In genomic region chr16:84776089-84776784, GRCm38 (mm10) we compare ENCODE assay signal across 12 mouse cellular contexts. TPM values are rescaled to one million over a fixed set of nuclear protein-coding genes. Genes with fewer than 3 reads are reported as not detected.
DNase-seq lines count a peak whose midpoint lies in the region; ATAC-seq and TF ChIP-seq lines count a peak whose summit lies in the region.
"Had no signal": no experiment of that assay in that cellular context is flagged by ENCODE, and none has a peak within 500 bp of the region (broad histone marks: within the 10 kb centered on the region; RNA-seq: fewer than 3 reads in every experiment).

No protein-coding gene starts in this region.

- peak overlapping the region; percentile 90 for H3K27ac ChIP-seq in heart, adult 2 months
- H3K27ac ChIP-seq in forebrain, embryonic 10.5 days = no peak overlapping the region
- H3K27ac ChIP-seq: lung, embryonic 15.5 days had no signal

- peak; percentile 76 for TF ChIP-seq CTCF in heart, adult 2 months (IDR thresholded peaks at IDR 0.05)
- peak; percentile 52 for TF ChIP-seq CTCF in C2C12 (IDR thresholded peaks at IDR 0.05; ENCODE audit: control insufficient read depth, insufficient read depth, insufficient read length)

- intact Hi-C loops in heart, adult 2 months (cut with DNase I) = loop anchor here (2.0 kb wide), 1 partner anchor 29 kb away; no protein-coding TSS in a partner anchor
- intact Hi-C loops in heart, postnatal 10 days (cut with DNase I) = loop anchor here (1.0 to 10.0 kb wide), 2 partner anchors 41 to 769 kb away; no protein-coding TSS in a partner anchor

- DNase-seq in heart, adult 2 months = peak in 1 of 2 experiments; percentile 21
- no peak for DNase-seq in heart, postnatal 10 days
- DNase-seq in forebrain, embryonic 10.5 days (ENCODE audit: extremely low spot score, low spot score) = no peak
- DNase-seq in spleen, postnatal 14 days (ENCODE audit: low spot score in 2 of 2) = no peak
- no peak for DNase-seq in frontal cortex, postnatal 10 days (ENCODE audit: low spot score in 2 of 2)
- no peak for DNase-seq in gastrocnemius, adult 8-10 months (ENCODE audit: low spot score in 2 of 2)
- DNase-seq: cerebellum, adult 11 months; gastrocnemius, postnatal 14 days had no signal

- H3ac ChIP-seq in C2C12 (ENCODE audit: control insufficient read depth, insufficient read length, low read depth) = peak overlapping the region; percentile 22

- H3K4me3 ChIP-seq in heart, adult 2 months = peak overlapping the region; percentile 90
- no peak overlapping the region for H3K4me3 ChIP-seq in C2C12 (ENCODE audit: insufficient read depth, poor library complexity, severe bottlenecking)
- H3K4me3 ChIP-seq in forebrain, embryonic 10.5 days = peak overlapping the region; percentile 63; the same call in 1 of the 2 replicates

- TF ChIP-seq POLR2A in heart, adult 2 months (IDR thresholded peaks at IDR 0.05; ENCODE audit: insufficient read depth, low read depth, low read length) = no peak

- H3K36me3 ChIP-seq in heart, adult 2 months (ENCODE audit: control insufficient read depth, insufficient read depth, low read length) = peaks cover 27% of the 10 kb centered on the region
- peaks cover 15% of the 10 kb centered on the region for H3K36me3 ChIP-seq in C2C12 (ENCODE audit: control insufficient read depth, insufficient read depth)
- H3K36me3 ChIP-seq in forebrain, embryonic 10.5 days (replicated peaks) = peaks cover 23% of the 10 kb centered on the region
- H3K36me3 ChIP-seq: G1E; lung, embryonic 15.5 days had no signal

- peak overlapping the region; percentile 64 for H3K9ac ChIP-seq in heart, adult 2 months (ENCODE audit: low read depth, low read length)
- H3K9ac ChIP-seq: lung, embryonic 15.5 days had no signal

- H3K4me1 ChIP-seq in heart, adult 2 months (ENCODE audit: control insufficient read depth, insufficient read depth, low read length) = peaks cover 6% of the 10 kb centered on the region
- H3K4me1 ChIP-seq in forebrain, embryonic 10.5 days = peaks cover 35% of the 10 kb centered on the region

- 36% methylated on average over 7 of the region's 7 CpGs for WGBS in heart, adult 2 months
- WGBS in forebrain, embryonic 10.5 days = 65% methylated on average over 7 of the region's 7 CpGs

- H3K79me2 ChIP-seq in heart, adult 2 months (replicated peaks; ENCODE audit: control insufficient read depth, insufficient read depth, low read length) = peaks cover 6% of the 10 kb centered on the region
- H3K79me2 ChIP-seq in C2C12 (ENCODE audit: control insufficient read depth, insufficient read depth) = peaks cover 69% of the 10 kb centered on the region

- TF ChIP-seq EP300 in heart, adult 2 months (IDR thresholded peaks at IDR 0.05; ENCODE audit: insufficient read depth, low read depth, low read length) = 0 out of 2 replicates have a peak, but pooled peaks have one; percentile 64

- H3K79me3 ChIP-seq in C2C12 (ENCODE audit: low read depth) = peaks cover 53% of the 10 kb centered on the region

- H3K27me3 ChIP-seq in heart, adult 2 months (ENCODE audit: control insufficient read depth, insufficient read depth, low read length) = no peaks in the 10 kb centered on the region
- no peaks in the 10 kb centered on the region for H3K27me3 ChIP-seq in C2C12 (ENCODE audit: control insufficient read depth, insufficient read depth, insufficient read length)
- 0 out of 2 replicates have a peak, but pooled peaks cover 8% of the 10 kb centered on the region for H3K27me3 ChIP-seq in forebrain, embryonic 10.5 days (ENCODE audit: poor library complexity, severe bottlenecking)

- peaks cover 3% of the 10 kb centered on the region; the same call in 1 of the 2 replicates for H3K9me3 ChIP-seq in forebrain, embryonic 10.5 days
- H3K9me3 ChIP-seq: lung, embryonic 15.5 days had no signal

- 0 out of 2 replicates have a peak, but pooled peaks have one; percentile 27 for ATAC-seq in megakaryocyte-erythroid progenitor cell, adult 5-6 weeks (replicated peaks; ENCODE audit: low FRiP score, low TSS enrichment, poor library complexity, severe bottlenecking)

TF ChIP-seq in C2C12, 6 proteins besides CTCF, POLR2A, EP300 and RAD21:
- TF ChIP-seq MYOG (IDR thresholded peaks at IDR 0.05; ENCODE audit: control insufficient read depth, extremely low read depth, insufficient read length) (no peak), CEBPB (IDR thresholded peaks at IDR 0.05; ENCODE audit: low read depth) (no peak), USF1 (IDR thresholded peaks at IDR 0.05; ENCODE audit: low read depth) (peak; percentile 68), MYOD1 (IDR thresholded peaks at IDR 0.05; ENCODE audit: control insufficient read depth, insufficient read length, low read depth) (peak; percentile 79), FOSL1 (IDR thresholded peaks at IDR 0.05; ENCODE audit: insufficient read depth, low read length, poor library complexity, severe bottlenecking) (no peak), MAX (IDR thresholded peaks at IDR 0.05) (no peak)

RNA-seq across cellular contexts. Expression of gene Jam2, which starts 2.3 kb away (rescaled TPM):
- 10 to 100 TPM; 77.9 to 81.0 TPM for total RNA-seq in heart, adult 2 months (2021)
- polyA plus RNA-seq in heart, adult 2 months (2012; rRNA removed) = 55.4 and 91.2 TPM in 2 replicates
- 10 to 100 TPM; 56.7 to 69.4 TPM for total RNA-seq in heart, postnatal 10 days (2021)
- 44.5 TPM for polyA plus RNA-seq in C2C12 (2012; fragmentation: generic; extraction: Trizol)
- polyA plus RNA-seq in forebrain, embryonic 10.5 days (2016; fragmentation: Nextera tagmentation; extraction: Ambion mirVana) = 29.5 and 30.1 TPM in 2 replicates
- total RNA-seq in megakaryocyte-erythroid progenitor cell, adult 5-6 weeks (2014; fragmentation: Nextera tagmentation) = not detected in 2 replicates
- 0.09 TPM in 1 of 2 replicates, not detected in the other for total RNA-seq in megakaryocyte-erythroid progenitor cell, adult 5-6 weeks (2017)
- 10 to 100 TPM; 10.6 to 16.3 (median 12.7) TPM for total RNA-seq in gastrocnemius, adult 8-10 months (2022)
- polyA plus RNA-seq: G1E had no signal

RNA-seq across cellular contexts. Expression of gene Mrpl39, which starts 40.7 kb away (rescaled TPM):
- total RNA-seq in heart, adult 2 months (2021) = 10 to 100 TPM; 37.7 to 42.4 TPM
- polyA plus RNA-seq in heart, adult 2 months (2012; rRNA removed) = 24.0 and 34.8 TPM in 2 replicates
- total RNA-seq in heart, postnatal 10 days (2021) = 10 to 100 TPM; 35.5 to 37.9 TPM
- 44.7 TPM for polyA plus RNA-seq in C2C12 (2012; fragmentation: generic; extraction: Trizol)
- polyA plus RNA-seq in forebrain, embryonic 10.5 days (2016; fragmentation: Nextera tagmentation; extraction: Ambion mirVana) = 60.5 and 61.0 TPM in 2 replicates
- 41.6 and 42.4 TPM in 2 replicates for total RNA-seq in megakaryocyte-erythroid progenitor cell, adult 5-6 weeks (2014; fragmentation: Nextera tagmentation)
- total RNA-seq in megakaryocyte-erythroid progenitor cell, adult 5-6 weeks (2017) = 61.9 and 84.4 TPM in 2 replicates
- total RNA-seq in gastrocnemius, adult 8-10 months (2022) = 10 to 100 TPM; 12.0 to 14.5 (median 13.7) TPM

RNA-seq across cellular contexts. Expression of gene Gabpa, which starts 58.5 kb away (rescaled TPM):
- 10 to 100 TPM; 41.3 to 42.6 TPM for total RNA-seq in heart, adult 2 months (2021)
- 10.4 and 22.1 TPM in 2 replicates for polyA plus RNA-seq in heart, adult 2 months (2012; rRNA removed)
- 10 to 100 TPM; 48.8 to 51.9 TPM for total RNA-seq in heart, postnatal 10 days (2021)
- polyA plus RNA-seq in C2C12 (2012; fragmentation: generic; extraction: Trizol) = 11.7 TPM
- 39.2 and 42.7 TPM in 2 replicates for polyA plus RNA-seq in forebrain, embryonic 10.5 days (2016; fragmentation: Nextera tagmentation; extraction: Ambion mirVana)
- 43.1 and 46.0 TPM in 2 replicates for total RNA-seq in megakaryocyte-erythroid progenitor cell, adult 5-6 weeks (2014; fragmentation: Nextera tagmentation)
- total RNA-seq in megakaryocyte-erythroid progenitor cell, adult 5-6 weeks (2017) = 85.5 and 95.2 TPM in 2 replicates
- 10 to 100 TPM; 21.0 to 28.2 (median 24.4) TPM for total RNA-seq in gastrocnemius, adult 8-10 months (2022)

RNA-seq across cellular contexts. Expression of gene Atp5j, which starts 59.2 kb away (rescaled TPM):
- 1,000 to 10,000 TPM; 1,617 to 1,909 TPM for total RNA-seq in heart, adult 2 months (2021)
- 665 and 1,027 TPM in 2 replicates for polyA plus RNA-seq in heart, adult 2 months (2012; rRNA removed)
- total RNA-seq in heart, postnatal 10 days (2021) = 1,000 to 10,000 TPM; 1,523 to 1,629 TPM
- 350 TPM for polyA plus RNA-seq in C2C12 (2012; fragmentation: generic; extraction: Trizol)
- 813 and 826 TPM in 2 replicates for polyA plus RNA-seq in forebrain, embryonic 10.5 days (2016; fragmentation: Nextera tagmentation; extraction: Ambion mirVana)
- total RNA-seq in megakaryocyte-erythroid progenitor cell, adult 5-6 weeks (2014; fragmentation: Nextera tagmentation) = 546 and 609 TPM in 2 replicates
- 348 and 446 TPM in 2 replicates for total RNA-seq in megakaryocyte-erythroid progenitor cell, adult 5-6 weeks (2017)
- total RNA-seq in gastrocnemius, adult 8-10 months (2022) = 1,000 to 10,000 TPM in 2 of 4 experiments, 100 to 1,000 TPM in 2; 869 to 1,085 (median 967) TPM

Comparison
In these comparisons a context has a peak if more than half of its experiments do, and no peak if none do; other contexts are left out.
1. RNA of gene Jam2, which starts 2.3 kb away (total RNA-seq): 77.9 to 81.0 TPM in heart, adult 2 months, 56.7 to 69.4 TPM in heart, postnatal 10 days and 10.6 to 16.3 TPM in gastrocnemius, adult 8-10 months; 0.09 TPM in megakaryocyte-erythroid progenitor cell, adult 5-6 weeks; every median in the first group is over 10 times any median in the second.